In the genomic region with DNA sequence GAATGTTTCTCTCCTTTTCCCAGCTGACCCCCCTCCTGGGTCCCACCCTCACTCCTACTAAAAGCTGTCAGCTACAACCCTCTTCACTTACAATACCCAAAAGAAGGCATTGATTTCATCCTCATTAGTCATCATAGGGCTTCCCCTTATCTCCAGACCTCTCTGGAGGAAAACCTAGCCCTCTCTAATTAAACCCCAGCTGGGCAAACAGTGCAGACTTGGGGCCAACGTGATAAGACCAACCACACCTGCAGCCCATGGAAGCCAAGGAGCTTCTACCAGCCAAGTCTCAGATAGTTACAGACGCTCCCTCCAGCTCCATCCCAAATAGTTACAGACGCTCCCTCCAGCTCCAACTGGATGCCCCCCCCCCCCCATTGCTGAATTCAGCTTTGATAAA, we compare ENCODE assay signal across 22 mouse cellular contexts.
"Had no signal": no experiment of that assay in that cellular context is flagged by ENCODE, and none has a peak within 500 bp of the region (broad histone marks: within the 10 kb centered on the region; RNA-seq: fewer than 3 reads in every experiment).

No protein-coding gene starts in this region.

- H3K27me3 ChIP-seq: limb, embryonic 15.5 days; midbrain, embryonic 15.5 days had no signal

- H3K9me3 ChIP-seq: kidney, embryonic 15.5 days; limb, embryonic 15.5 days; midbrain, embryonic 15.5 days; neural tube, embryonic 13.5 days had no signal

- H3K36me3 ChIP-seq: kidney, embryonic 15.5 days; limb, embryonic 12.5 days; limb, embryonic 15.5 days; midbrain, embryonic 15.5 days; neural tube, embryonic 13.5 days had no signal

- H3K4me1 ChIP-seq: kidney, embryonic 15.5 days; midbrain, embryonic 15.5 days had no signal

- H3K27ac ChIP-seq: kidney, embryonic 15.5 days; limb, embryonic 12.5 days; limb, embryonic 15.5 days; liver, embryonic 14.5 days; midbrain, embryonic 15.5 days; neural tube, embryonic 13.5 days had no signal

- H3K9ac ChIP-seq: kidney, embryonic 15.5 days; limb, embryonic 12.5 days; limb, embryonic 15.5 days; liver, embryonic 14.5 days; liver, postnatal 0 days; lung, embryonic 14.5 days; midbrain, embryonic 15.5 days; neural tube, embryonic 13.5 days had no signal

- DNase-seq: kidney, adult 2 months; kidney, postnatal 14 days; kidney, postnatal 4 days; left cerebral cortex, postnatal 4 days; liver, postnatal 0 days; lung, embryonic 14.5 days; lung, postnatal 10 days; lung, postnatal 36 days; retina, postnatal 1 day; right cerebral cortex, postnatal 25 days; spleen, adult 18-20 months; thymus, adult 18-20 months; thymus, postnatal 36 days had no signal

- ATAC-seq: liver, postnatal 0 days; midbrain, embryonic 15.5 days had no signal

- H3K4me3 ChIP-seq: kidney, embryonic 15.5 days; limb, embryonic 12.5 days; limb, embryonic 15.5 days; midbrain, embryonic 15.5 days; myocyte; neural tube, embryonic 13.5 days had no signal

- H3K4me2 ChIP-seq: kidney, embryonic 15.5 days; limb, embryonic 12.5 days; limb, embryonic 15.5 days; liver, embryonic 11.5 days; lung, embryonic 14.5 days; midbrain, embryonic 11.5 days; midbrain, embryonic 15.5 days; neural tube, embryonic 13.5 days had no signal
